Mouse (Mus musculus) forebrain, embryonic 12.5 days (tissue): ENCODE measurements around the gene Plcd1. TPM values are rescaled to one million over a fixed set of nuclear protein-coding genes. Genes with fewer than 3 reads are reported as not detected.

Experiments
- ATAC-seq: fragments of 200-750 bp; cut with Nextera tagmentation; 2 replicates; pipeline ENCODE4 v1.8.0; 2017; ENCODE audit warnings: moderate TSS enrichment; ENCODE audit not compliant: low FRiP score
- H3K27ac ChIP-seq: fragments of 300-500 bp; sonication (generic); 2 replicates; pipeline ENCODE4 v1.5.1; 2016; ENCODE audit warnings: mild to moderate bottlenecking
- H3K27me3 ChIP-seq: fragments of 300-500 bp; sonication (generic); 2 replicates; pipeline ENCODE4 v1.6.1; 2016; ENCODE audit warnings: mild to moderate bottlenecking
- H3K36me3 ChIP-seq: fragments of 300-500 bp; sonication (generic); replicated peaks from 2 replicates; pipeline ENCODE4 v1.6.1; 2016; ENCODE audit warnings: mild to moderate bottlenecking
- H3K4me1 ChIP-seq: fragments of 300-500 bp; sonication (generic); 2 replicates; pipeline ENCODE4 v1.6.1; 2016
- H3K4me2 ChIP-seq: fragments of 300-500 bp; sonication (generic); 2 replicates; pipeline ENCODE4 v1.6.1; 2016; ENCODE audit warnings: mild to moderate bottlenecking, moderate library complexity
- H3K4me3 ChIP-seq: fragments of 300-500 bp; sonication (generic); replicated peaks from 2 replicates; pipeline ENCODE4 v1.5.1; 2016; ENCODE audit warnings: mild to moderate bottlenecking
- H3K9ac ChIP-seq: fragments of 300-500 bp; sonication (generic); 2 replicates; pipeline ENCODE4 v1.6.1; 2016; ENCODE audit warnings: mild to moderate bottlenecking
- H3K9me3 ChIP-seq: fragments of 300-500 bp; sonication (generic); 2 replicates; pipeline ENCODE4 v1.6.1; 2016
- WGBS: fragments of 180-500 bp; shearing (Covaris S2); methylation state at CpG from one replicate; pipeline ENCODE4 v1.1.7; 2016; 5-methylcytosine and 5-hydroxymethylcytosine counted together
- polyA plus RNA-seq: library from polyadenylated mRNA; unstranded; fragments of >200 nt; fragmentation: Nextera tagmentation; extraction: Ambion mirVana; gene quantifications from 2 replicates; pipeline ENCODE4 v1.2.1, GENCODE M21; 2016

The Plcd1 gene
- polyA plus RNA-seq, 1 experiment from 2014 or later, result 16.8 TPM

GRCm38 (mm10) chr9:119087309-119087708 lies 6.0 kb downstream of the Plcd1 start:
- Histone ChIP-seq H3K9ac (no peak overlapping the region), H3K27ac (no peak overlapping the region), H3K9me3 (no peaks in the 10 kb centered on the region), H3K4me2 (0 out of 2 replicates have a peak overlapping the region, but pooled peaks have one; percentile 53), H3K4me3 (no peak overlapping the region), H3K36me3 (no peaks in the 10 kb centered on the region), H3K4me1 (peaks cover 44% of the 10 kb centered on the region), H3K27me3 (peaks cover 51% of the 10 kb centered on the region)
- WGBS, result 88% methylated on average over 5 of the region's 5 CpGs
- 0 out of 2 replicates have a peak, but pooled peaks have one; percentile 6 for ATAC-seq

- no peak overlapping the region for H3K4me3 ChIP-seq
- no peak overlapping the region for H3K27ac ChIP-seq
- 71% methylated on average over 1 of the region's 1 CpGs for WGBS
- no peaks in the 10 kb centered on the region for H3K36me3 ChIP-seq
- no peak for ATAC-seq
- H3K27me3 ChIP-seq, result peaks cover 42% of the 10 kb centered on the region
- H3K4me1 ChIP-seq, result peaks cover 44% of the 10 kb centered on the region
- H3K9ac ChIP-seq, result no peak overlapping the region
- H3K4me2 ChIP-seq, result no peak overlapping the region
- H3K9me3 ChIP-seq, result no peaks in the 10 kb centered on the region
These were observed 6.9 kb downstream of the Plcd1 start for GRCm38 (mm10) chr9:119086451-119086850.

- H3K27ac ChIP-seq, result no peak overlapping the region
- H3K4me2 ChIP-seq, result no peak overlapping the region
- no peaks in the 10 kb centered on the region for H3K9me3 ChIP-seq
- no peak for ATAC-seq
- 84% methylated on average over 10 of the region's 10 CpGs for WGBS
- peaks cover 41% of the 10 kb centered on the region for H3K4me1 ChIP-seq
- no peak overlapping the region for H3K4me3 ChIP-seq
- H3K27me3 ChIP-seq, result peaks cover 23% of the 10 kb centered on the region
- no peak overlapping the region for H3K9ac ChIP-seq
- H3K36me3 ChIP-seq, result no peaks in the 10 kb centered on the region
These were observed 9.3 kb downstream of the Plcd1 start for GRCm38 (mm10) chr9:119083966-119084365.

- Histone ChIP-seq H3K9me3 (no peaks in the 10 kb centered on the region), H3K4me1 (peaks cover 31% of the 10 kb centered on the region), H3K27ac (peak overlapping the region; percentile 75), H3K4me3 (no peak overlapping the region), H3K4me2 (no peak overlapping the region), H3K9ac (0 out of 2 replicates have a peak overlapping the region, but pooled peaks have one; percentile 17), H3K36me3 (no peaks in the 10 kb centered on the region), H3K27me3 (peaks cover 16% of the 10 kb centered on the region; the same call in 1 of the 2 replicates)
- WGBS, result 77% methylated on average over 7 of the region's 7 CpGs
- no peak; the same call in 1 of the 2 replicates for ATAC-seq
These were observed 10.5 kb downstream of the Plcd1 start for GRCm38 (mm10) chr9:119082656-119083430.

GRCm38 (mm10) chr9:119082039-119082438 lies 11.3 kb downstream of the Plcd1 start:
- ATAC-seq, result peak; percentile 80
- H3K36me3 ChIP-seq, result no peaks in the 10 kb centered on the region
- H3K9me3 ChIP-seq, result no peaks in the 10 kb centered on the region
- peaks cover 9% of the 10 kb centered on the region; the same call in 1 of the 2 replicates for H3K27me3 ChIP-seq
- WGBS, result 2% methylated on average over 8 of the region's 8 CpGs
- H3K4me2 ChIP-seq, result 0 out of 2 replicates have a peak overlapping the region, but pooled peaks have one; percentile 2
- peak overlapping the region; percentile 75 for H3K27ac ChIP-seq
- peak overlapping the region; percentile 17; the same call in 1 of the 2 replicates for H3K9ac ChIP-seq
- H3K4me1 ChIP-seq, result peaks cover 25% of the 10 kb centered on the region
- H3K4me3 ChIP-seq, result no peak overlapping the region

- Histone ChIP-seq H3K36me3 (no peaks in the 10 kb centered on the region), H3K4me2 (no peak overlapping the region), H3K9me3 (no peaks in the 10 kb centered on the region), H3K27me3 (0 out of 2 replicates have a peak, but pooled peaks cover under 1% of the 10 kb centered on the region), H3K9ac (no peak overlapping the region), H3K4me1 (peaks cover 16% of the 10 kb centered on the region), H3K4me3 (no peak overlapping the region), H3K27ac (no peak overlapping the region)
- ATAC-seq, result no peak
- WGBS, result 85% methylated on average over 5 of the region's 5 CpGs
These were observed 13.1 kb downstream of the Plcd1 start for GRCm38 (mm10) chr9:119080040-119080675.

GRCm38 (mm10) chr9:119075685-119076084 lies 17.6 kb downstream of the Plcd1 start:
- H3K4me3 ChIP-seq, result no peak overlapping the region
- H3K9ac ChIP-seq, result no peak overlapping the region
- H3K27me3 ChIP-seq, result no peaks in the 10 kb centered on the region
- no peak overlapping the region for H3K27ac ChIP-seq
- WGBS, result 80% methylated on average over 16 of the region's 16 CpGs
- ATAC-seq, result no peak
- H3K36me3 ChIP-seq, result 0 out of 2 replicates have a peak, but pooled peaks cover 3% of the 10 kb centered on the region
- H3K4me1 ChIP-seq, result no peaks in the 10 kb centered on the region
- no peak overlapping the region for H3K4me2 ChIP-seq
- H3K9me3 ChIP-seq, result no peaks in the 10 kb centered on the region

- Histone ChIP-seq H3K4me1 (no peaks in the 10 kb centered on the region), H3K27ac (no peak overlapping the region), H3K4me3 (no peak overlapping the region), H3K9ac (no peak overlapping the region), H3K36me3 (0 out of 2 replicates have a peak, but pooled peaks cover 3% of the 10 kb centered on the region), H3K9me3 (no peaks in the 10 kb centered on the region), H3K27me3 (no peaks in the 10 kb centered on the region), H3K4me2 (no peak overlapping the region)
- WGBS, result 86% methylated on average over 15 of the region's 15 CpGs
- no peak for ATAC-seq
These were observed 20.0 kb downstream of the Plcd1 start for GRCm38 (mm10) chr9:119073184-119073895.

GRCm38 (mm10) chr9:119071786-119072185 lies 21.5 kb downstream of the Plcd1 start:
- Histone ChIP-seq H3K4me1 (0 out of 2 replicates have a peak, but pooled peaks cover 2% of the 10 kb centered on the region), H3K4me3 (no peak overlapping the region), H3K27ac (no peak overlapping the region), H3K36me3 (0 out of 2 replicates have a peak, but pooled peaks cover 3% of the 10 kb centered on the region), H3K9ac (no peak overlapping the region), H3K9me3 (no peaks in the 10 kb centered on the region), H3K27me3 (no peaks in the 10 kb centered on the region), H3K4me2 (no peak overlapping the region)
- WGBS, result 83% methylated on average over 9 of the region's 9 CpGs
- ATAC-seq, result no peak

- Histone ChIP-seq H3K4me2 (no peak overlapping the region), H3K9me3 (no peaks in the 10 kb centered on the region), H3K36me3 (0 out of 2 replicates have a peak, but pooled peaks cover 3% of the 10 kb centered on the region), H3K4me3 (no peak overlapping the region), H3K4me1 (0 out of 2 replicates have a peak, but pooled peaks cover 2% of the 10 kb centered on the region), H3K27ac (no peak overlapping the region), H3K27me3 (no peaks in the 10 kb centered on the region; the same call in 1 of the 2 replicates), H3K9ac (no peak overlapping the region)
- 88% methylated on average over 13 of the region's 13 CpGs for WGBS
- ATAC-seq, result no peak
These were observed 23.0 kb downstream of the Plcd1 start for GRCm38 (mm10) chr9:119070173-119070825.

GRCm38 (mm10) chr9:119068266-119068665 lies 25.0 kb downstream of the Plcd1 start:
- H3K4me1 ChIP-seq, result 0 out of 2 replicates have a peak, but pooled peaks cover 2% of the 10 kb centered on the region
- 0 out of 2 replicates have a peak, but pooled peaks cover 3% of the 10 kb centered on the region for H3K36me3 ChIP-seq
- no peak for ATAC-seq
- peaks cover 4% of the 10 kb centered on the region; the same call in 1 of the 2 replicates for H3K27me3 ChIP-seq
- H3K4me2 ChIP-seq, result no peak overlapping the region
- H3K27ac ChIP-seq, result no peak overlapping the region
- 94% methylated on average over 11 of the region's 11 CpGs for WGBS
- H3K9ac ChIP-seq, result no peak overlapping the region
- H3K9me3 ChIP-seq, result no peaks in the 10 kb centered on the region
- no peak overlapping the region for H3K4me3 ChIP-seq
